ENCODE assay signal across 26 mouse cellular contexts in genomic region chr5:89190063-89190462, GRCm38 (mm10).
DNase-seq lines count a peak whose midpoint lies in the region; ATAC-seq lines count a peak whose summit lies in the region.
"Had no signal": no experiment of that assay in that cellular context is flagged by ENCODE, and none has a peak within 500 bp of the region (broad histone marks: within the 10 kb centered on the region; RNA-seq: fewer than 3 reads in every experiment).

No protein-coding gene starts in this region.

- 67% methylated on average over 3 of the region's 3 CpGs for WGBS in embryonic facial prominence, embryonic 14.5 days
- 71% methylated on average over 3 of the region's 3 CpGs for WGBS in embryonic facial prominence, embryonic 10.5 days
- WGBS in midbrain, embryonic 13.5 days, result 38% methylated on average over 3 of the region's 3 CpGs
- 63% methylated on average over 3 of the region's 3 CpGs for WGBS in midbrain, embryonic 10.5 days
- 23% methylated on average over 3 of the region's 3 CpGs for WGBS in midbrain, embryonic 16.5 days

- H3K9ac ChIP-seq in embryonic facial prominence, embryonic 14.5 days (ENCODE audit: low read depth, low read length), result no peak overlapping the region
- H3K9ac ChIP-seq in midbrain, embryonic 13.5 days (replicated peaks), result no peak overlapping the region
- no peak overlapping the region for H3K9ac ChIP-seq in midbrain, embryonic 16.5 days (ENCODE audit: low read depth, low read length)
- H3K9ac ChIP-seq: forebrain, embryonic 12.5 days; heart, embryonic 15.5 days; intestine, embryonic 15.5 days; limb, embryonic 12.5 days; liver, postnatal 0 days; midbrain, embryonic 12.5 days; stomach, embryonic 15.5 days had no signal

- H3K36me3 ChIP-seq in embryonic facial prominence, embryonic 14.5 days (ENCODE audit: control insufficient read depth, insufficient read depth, low read length), result no peaks in the 10 kb centered on the region
- no peaks in the 10 kb centered on the region for H3K36me3 ChIP-seq in embryonic facial prominence, embryonic 10.5 days (replicated peaks)
- H3K36me3 ChIP-seq in midbrain, embryonic 13.5 days, result no peaks in the 10 kb centered on the region
- H3K36me3 ChIP-seq in midbrain, embryonic 10.5 days, result no peaks in the 10 kb centered on the region
- H3K36me3 ChIP-seq in midbrain, embryonic 16.5 days (ENCODE audit: control insufficient read depth, insufficient read depth, low read length), result no peaks in the 10 kb centered on the region
- H3K36me3 ChIP-seq: forebrain, embryonic 12.5 days; heart, embryonic 15.5 days; intestine, embryonic 15.5 days; limb, embryonic 12.5 days; midbrain, embryonic 12.5 days; stomach, embryonic 15.5 days had no signal

- H3K4me2 ChIP-seq in embryonic facial prominence, embryonic 14.5 days (ENCODE audit: low read depth, low read length), result no peak overlapping the region
- H3K4me2 ChIP-seq in midbrain, embryonic 13.5 days (replicated peaks), result no peak overlapping the region
- H3K4me2 ChIP-seq in midbrain, embryonic 16.5 days (ENCODE audit: low read length), result no peak overlapping the region
- H3K4me2 ChIP-seq: forebrain, embryonic 12.5 days; heart, embryonic 15.5 days; intestine, embryonic 15.5 days; limb, embryonic 12.5 days; liver, embryonic 11.5 days; midbrain, embryonic 12.5 days; stomach, embryonic 15.5 days had no signal

- no peaks in the 10 kb centered on the region for H3K27me3 ChIP-seq in embryonic facial prominence, embryonic 14.5 days (replicated peaks; ENCODE audit: control insufficient read depth, insufficient read depth, low read length)
- H3K27me3 ChIP-seq in embryonic facial prominence, embryonic 10.5 days (replicated peaks; ENCODE audit: low read depth, poor library complexity, severe bottlenecking), result no peaks in the 10 kb centered on the region
- H3K27me3 ChIP-seq in midbrain, embryonic 13.5 days, result no peaks in the 10 kb centered on the region
- H3K27me3 ChIP-seq in midbrain, embryonic 10.5 days (ENCODE audit: low read depth, poor library complexity, severe bottlenecking), result no peaks in the 10 kb centered on the region
- no peaks in the 10 kb centered on the region for H3K27me3 ChIP-seq in midbrain, embryonic 16.5 days (ENCODE audit: control insufficient read depth, insufficient read depth, low read depth, low read length)
- H3K27me3 ChIP-seq: forebrain, embryonic 12.5 days; heart, embryonic 15.5 days; intestine, embryonic 15.5 days; limb, embryonic 12.5 days; midbrain, embryonic 12.5 days; stomach, embryonic 15.5 days had no signal

- H3K27ac ChIP-seq in embryonic facial prominence, embryonic 14.5 days (replicated peaks; ENCODE audit: low read depth, low read length), result no peak overlapping the region
- no peak overlapping the region for H3K27ac ChIP-seq in embryonic facial prominence, embryonic 10.5 days (replicated peaks)
- H3K27ac ChIP-seq in midbrain, embryonic 13.5 days, result no peak overlapping the region
- H3K27ac ChIP-seq in midbrain, embryonic 10.5 days (replicated peaks), result no peak overlapping the region
- H3K27ac ChIP-seq in midbrain, embryonic 16.5 days (ENCODE audit: low read length), result no peak overlapping the region
- H3K27ac ChIP-seq: forebrain, embryonic 12.5 days; heart, embryonic 15.5 days; intestine, embryonic 15.5 days; limb, embryonic 12.5 days; macrophage; midbrain, embryonic 12.5 days; stomach, embryonic 15.5 days had no signal

- DNase-seq in embryonic facial prominence, embryonic 14.5 days (ENCODE audit: low spot score), result peak; percentile 11
- no peak for DNase-seq in embryonic facial prominence, embryonic 10.5 days (ENCODE audit: low spot score)
- no peak for DNase-seq in midbrain, embryonic 10.5 days (ENCODE audit: low spot score)
- peak; percentile 4 for DNase-seq in retina, postnatal 1 day
- no peak for DNase-seq in layer of hippocampus, adult 9-11 months
- DNase-seq: adrenal gland, postnatal 10 days; cerebellum, adult 8-10 months; heart, postnatal 36 days; kidney, adult 8-10 months; kidney, postnatal 14 days; layer of hippocampus, postnatal 36 days; liver, postnatal 0 days; thymus, adult 18-20 months; thymus, postnatal 36 days had no signal

- H3K9me3 ChIP-seq in embryonic facial prominence, embryonic 14.5 days (ENCODE audit: control insufficient read depth, low read length), result no peaks in the 10 kb centered on the region
- no peaks in the 10 kb centered on the region for H3K9me3 ChIP-seq in embryonic facial prominence, embryonic 10.5 days
- H3K9me3 ChIP-seq in midbrain, embryonic 13.5 days, result no peaks in the 10 kb centered on the region
- no peaks in the 10 kb centered on the region for H3K9me3 ChIP-seq in midbrain, embryonic 10.5 days (replicated peaks)
- no peaks in the 10 kb centered on the region for H3K9me3 ChIP-seq in midbrain, embryonic 16.5 days (replicated peaks; ENCODE audit: control insufficient read depth, low read length, poor library complexity, severe bottlenecking)
- H3K9me3 ChIP-seq: forebrain, embryonic 12.5 days; heart, embryonic 15.5 days; intestine, embryonic 15.5 days; limb, embryonic 12.5 days; midbrain, embryonic 12.5 days; stomach, embryonic 15.5 days had no signal

- ATAC-seq in embryonic facial prominence, embryonic 14.5 days (ENCODE audit: low read depth), result peak; percentile 72
- peak; percentile 63; the same call in 1 of the 2 replicates for ATAC-seq in midbrain, embryonic 13.5 days
- ATAC-seq in midbrain, embryonic 16.5 days, result peak; percentile 71; the same call in 1 of the 2 replicates
- no peak for ATAC-seq in megakaryocyte, adult 5-6 weeks (ENCODE audit: poor library complexity, severe bottlenecking)
- ATAC-seq: intestine, embryonic 15.5 days; liver, postnatal 0 days; lung, postnatal 0 days had no signal

- no peak overlapping the region for H3K4me3 ChIP-seq in embryonic facial prominence, embryonic 14.5 days (ENCODE audit: low read depth, low read length)
- no peak overlapping the region for H3K4me3 ChIP-seq in embryonic facial prominence, embryonic 10.5 days
- H3K4me3 ChIP-seq in midbrain, embryonic 13.5 days (replicated peaks), result no peak overlapping the region
- H3K4me3 ChIP-seq in midbrain, embryonic 10.5 days, result no peak overlapping the region
- no peak overlapping the region for H3K4me3 ChIP-seq in midbrain, embryonic 16.5 days (ENCODE audit: low read depth, low read length)
- H3K4me3 ChIP-seq: forebrain, embryonic 12.5 days; heart, embryonic 15.5 days; intestine, embryonic 15.5 days; limb, embryonic 12.5 days; midbrain, embryonic 12.5 days; stomach, embryonic 15.5 days had no signal

- no peaks in the 10 kb centered on the region for H3K4me1 ChIP-seq in embryonic facial prominence, embryonic 14.5 days (ENCODE audit: control insufficient read depth, insufficient read depth, low read length)
- H3K4me1 ChIP-seq in embryonic facial prominence, embryonic 10.5 days, result no peaks in the 10 kb centered on the region
- 0 out of 2 replicates have a peak, but pooled peaks cover 3% of the 10 kb centered on the region for H3K4me1 ChIP-seq in midbrain, embryonic 13.5 days (replicated peaks)
- no peaks in the 10 kb centered on the region for H3K4me1 ChIP-seq in midbrain, embryonic 10.5 days
- no peaks in the 10 kb centered on the region for H3K4me1 ChIP-seq in midbrain, embryonic 16.5 days (ENCODE audit: control insufficient read depth, insufficient read depth, low read length)
- H3K4me1 ChIP-seq: forebrain, embryonic 12.5 days; heart, embryonic 15.5 days; intestine, embryonic 15.5 days; limb, embryonic 12.5 days; midbrain, embryonic 12.5 days; stomach, embryonic 15.5 days had no signal

Comparison
In these comparisons a context has a peak if more than half of its experiments do, and no peak if none do; other contexts are left out.
1. DNase-seq: peak in embryonic facial prominence, embryonic 14.5 days (single experiment) and retina, postnatal 1 day (single experiment); none in embryonic facial prominence, embryonic 10.5 days (single experiment), midbrain, embryonic 10.5 days (single experiment) and layer of hippocampus, adult 9-11 months (single experiment).